Mouse (Mus musculus) kidney, postnatal 10 days (tissue): ENCODE measurements around the gene Naa30.

ENCODE experiments used
- DNase-seq: peaks from one replicate; pipeline ENCODE4 v3.0.0; 2021; ENCODE audit warnings: mixed read lengths

Gene Naa30

DNA sequence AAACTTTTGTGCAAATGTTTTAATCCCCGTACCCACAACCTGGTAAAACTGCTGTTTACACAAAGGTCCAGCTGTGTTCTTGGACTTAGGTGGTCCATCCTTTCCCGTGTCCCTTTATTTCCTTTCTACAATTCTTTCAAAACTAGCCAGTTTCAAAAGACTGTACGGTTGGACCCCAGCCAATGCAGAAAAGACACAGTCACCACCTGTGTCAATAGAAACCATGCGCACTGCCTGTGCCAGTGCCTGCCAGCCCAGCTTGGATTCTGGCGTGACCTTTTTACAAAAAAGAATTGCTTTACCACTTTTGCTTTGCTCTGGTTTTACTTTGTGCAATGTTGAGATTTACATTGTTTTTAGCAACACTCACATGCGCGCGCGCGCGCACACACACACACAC, 55.0 kb downstream of the Naa30 start:
- DNase-seq = peak; percentile 13

DNA sequence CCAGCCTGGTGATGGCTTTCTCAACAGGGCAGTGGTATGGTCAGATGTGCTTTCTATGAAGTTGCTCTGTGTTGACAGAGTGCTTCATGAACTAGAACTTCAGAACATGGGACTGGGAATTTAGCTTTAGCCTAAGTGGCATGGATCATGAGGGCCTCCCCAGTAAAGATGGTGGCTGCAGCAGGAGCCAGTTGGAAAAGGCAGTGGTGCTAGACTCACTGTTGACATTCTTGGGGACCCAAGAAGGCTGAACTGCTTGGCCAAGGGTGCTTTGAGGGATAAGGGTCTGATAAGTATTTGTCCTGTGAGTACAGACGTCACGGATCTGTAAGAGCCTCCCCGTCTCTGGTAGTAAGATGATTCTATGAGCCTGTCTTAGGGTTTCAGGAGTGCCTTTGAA, 59.8 kb downstream of the Naa30 start:
- DNase-seq = no peak

DNA sequence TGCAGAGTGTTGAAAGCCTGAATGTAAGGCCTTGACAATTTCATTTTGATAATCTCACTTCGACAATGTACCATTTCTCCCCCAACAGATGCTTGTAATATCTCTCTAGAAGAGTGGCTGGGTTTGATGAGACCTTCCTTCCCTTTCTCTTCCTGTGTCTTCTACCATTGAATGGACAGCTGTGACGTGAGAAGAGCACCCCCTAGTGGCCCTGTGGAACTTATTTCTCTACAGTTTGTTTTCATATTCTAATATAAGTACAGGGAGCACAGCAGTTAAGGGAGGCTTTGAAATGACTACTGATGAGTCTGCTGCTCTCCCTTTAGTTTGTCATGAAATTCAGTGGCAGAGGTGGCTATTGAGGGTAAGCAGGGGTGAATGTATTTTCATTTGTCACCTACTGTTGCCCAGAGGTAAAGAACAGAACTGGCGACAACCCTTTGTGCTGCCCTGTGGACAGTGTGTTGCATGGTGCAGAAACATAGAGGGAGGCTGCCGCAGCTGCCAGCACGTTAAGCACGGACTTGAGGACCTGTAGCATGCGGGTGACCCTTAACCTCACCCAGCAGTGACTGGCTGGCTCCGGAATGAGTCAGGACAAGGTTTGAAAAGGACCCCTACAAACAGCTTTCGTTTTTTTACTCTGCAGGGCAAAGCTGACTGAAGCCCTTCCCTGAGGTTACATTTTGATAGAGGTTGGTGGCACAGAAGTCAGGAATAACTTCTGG, 62.9 kb downstream of the Naa30 start:
- DNase-seq = peak; percentile 62

DNA sequence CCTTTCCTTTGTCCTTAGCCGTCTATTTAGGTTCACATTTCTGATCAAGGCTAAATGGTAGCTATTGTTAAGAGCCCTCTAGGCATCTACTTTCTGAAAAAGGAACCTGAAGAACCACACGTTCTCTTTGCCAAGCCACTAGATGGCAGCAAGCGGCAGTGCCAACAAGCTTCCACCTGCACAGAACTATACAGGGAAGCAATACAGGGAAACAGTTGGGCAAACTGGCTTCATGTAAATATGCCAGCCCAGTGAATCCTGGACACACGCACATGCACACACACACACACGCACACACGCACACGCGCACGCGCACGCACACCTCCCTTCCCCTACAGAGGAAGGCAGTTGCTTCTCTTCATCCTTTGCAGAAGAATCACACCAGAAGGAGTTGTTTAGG, 66.2 kb downstream of the Naa30 start:
- peak; percentile 78 for DNase-seq
